Mouse (Mus musculus) intestine, embryonic 15.5 days (tissue): Measurements from ENCODE around the gene Krt79. TPM values are rescaled to one million over a fixed set of nuclear protein-coding genes. Genes with fewer than 3 reads are reported as not detected.

Experiments
- ATAC-seq: fragments of 200-750 bp; cut with Nextera tagmentation; 2 replicates; pipeline ENCODE4 v1.8.0; 2017; ENCODE audit warnings: moderate TSS enrichment, moderate library complexity
- H3K27ac ChIP-seq: fragments of 300-500 bp; sonication (generic); 2 replicates; pipeline ENCODE4 v1.5.1; 2015; ENCODE audit warnings: mild to moderate bottlenecking, inconsistent platforms
- H3K27me3 ChIP-seq: fragments of 300-500 bp; sonication (generic); replicated peaks from 2 replicates; pipeline ENCODE4 v1.6.1; 2015; ENCODE audit warnings: inconsistent platforms
- H3K36me3 ChIP-seq: fragments of 300-500 bp; sonication (generic); 2 replicates; pipeline ENCODE4 v1.6.1; 2015; ENCODE audit warnings: inconsistent platforms
- H3K4me1 ChIP-seq: fragments of 300-500 bp; sonication (generic); replicated peaks from 2 replicates; pipeline ENCODE4 v1.6.1; 2015; ENCODE audit warnings: inconsistent platforms
- H3K4me2 ChIP-seq: fragments of 300-500 bp; sonication (generic); replicated peaks from 2 replicates; pipeline ENCODE4 v1.6.1; 2015; ENCODE audit warnings: mild to moderate bottlenecking, inconsistent platforms
- H3K4me3 ChIP-seq: fragments of 300-500 bp; sonication (generic); replicated peaks from 2 replicates; pipeline ENCODE4 v1.5.1; 2015; ENCODE audit warnings: inconsistent platforms
- H3K9ac ChIP-seq: fragments of 300-500 bp; sonication (generic); 2 replicates; pipeline ENCODE4 v1.6.1; 2015; ENCODE audit warnings: inconsistent platforms
- H3K9me3 ChIP-seq: fragments of 300-500 bp; sonication (generic); 2 replicates; pipeline ENCODE4 v1.6.1; 2016; ENCODE audit warnings: inconsistent platforms
- WGBS: fragments of 180-500 bp; shearing (Covaris S2); methylation state at CpG from one replicate; pipeline ENCODE4 v1.1.7; 2015; 5-methylcytosine and 5-hydroxymethylcytosine counted together
- polyA plus RNA-seq: library from polyadenylated mRNA; unstranded; fragments of >200 nt; fragmentation: Nextera tagmentation; extraction: Ambion mirVana; gene quantifications from 2 replicates; pipeline ENCODE4 v1.2.1, GENCODE M21; 2015

The Krt79 gene
- polyA plus RNA-seq, 1 experiment from 2014 or later: 0.13 TPM

DNA sequence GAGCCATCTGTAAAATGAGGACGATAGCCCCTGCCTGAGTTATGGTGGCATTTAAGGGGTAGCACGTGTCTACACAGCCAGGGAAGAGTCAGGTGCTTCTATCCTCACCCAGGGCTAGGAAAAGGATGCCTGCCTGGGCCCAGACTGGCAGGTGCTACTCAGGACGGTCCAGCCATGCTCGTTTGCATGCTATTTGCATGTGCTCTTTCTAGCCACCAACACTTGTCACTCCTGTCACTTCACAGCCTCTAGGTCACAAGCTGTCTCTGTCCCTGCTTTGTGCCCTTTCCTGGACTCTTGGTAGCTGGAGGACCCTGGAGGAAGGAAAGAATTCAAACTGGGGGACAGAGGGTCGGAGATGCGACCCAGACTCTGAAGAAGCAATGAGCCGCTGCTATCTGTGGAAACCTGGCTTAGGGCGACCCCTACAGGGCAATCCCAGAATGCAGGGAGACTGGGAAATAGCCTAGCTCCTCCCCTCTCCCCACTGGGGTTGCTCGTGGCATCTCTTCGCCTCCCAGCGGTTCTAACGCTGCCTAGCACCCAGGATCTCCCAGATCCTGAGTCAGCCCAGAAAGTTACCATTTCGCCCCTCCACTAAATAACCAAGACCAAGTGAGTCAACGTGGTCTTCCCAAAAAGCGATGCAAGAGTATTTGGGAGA, 33.4 kb upstream of the Krt79 start:
- H3K36me3 ChIP-seq: no peaks in the 10 kb centered on the region
- H3K4me3 ChIP-seq: no peak overlapping the region
- WGBS: 15% methylated on average over 15 of the region's 15 CpGs
- peaks cover 46% of the 10 kb centered on the region for H3K4me1 ChIP-seq
- no peaks in the 10 kb centered on the region for H3K27me3 ChIP-seq
- peak overlapping the region; percentile 33; the same call in 1 of the 2 replicates for H3K27ac ChIP-seq
- no peak overlapping the region for H3K9ac ChIP-seq
- ATAC-seq: no peak; the same call in 1 of the 2 replicates
- no peaks in the 10 kb centered on the region for H3K9me3 ChIP-seq
- 0 out of 2 replicates have a peak overlapping the region, but pooled peaks have one; percentile 22 for H3K4me2 ChIP-seq

- no peak overlapping the region for H3K9ac ChIP-seq
- peak overlapping the region; percentile 2; the same call in 1 of the 2 replicates for H3K27ac ChIP-seq
- ATAC-seq: no peak
- no peak overlapping the region for H3K4me3 ChIP-seq
- no peaks in the 10 kb centered on the region for H3K36me3 ChIP-seq
- H3K4me2 ChIP-seq: no peak overlapping the region
- H3K4me1 ChIP-seq: peaks cover 19% of the 10 kb centered on the region
- no peaks in the 10 kb centered on the region for H3K9me3 ChIP-seq
- 9% methylated on average over 3 of the region's 6 CpGs for WGBS
- no peaks in the 10 kb centered on the region for H3K27me3 ChIP-seq
These were observed 30.4 kb upstream of the Krt79 start for GRCm38 (mm10) chr15:101970536-101970935.

GRCm38 (mm10) chr15:101966808-101967207, 26.7 kb upstream of the Krt79 start:
- 72% methylated on average over 8 of the region's 8 CpGs for WGBS
- no peaks in the 10 kb centered on the region for H3K36me3 ChIP-seq
- no peak overlapping the region for H3K9ac ChIP-seq
- no peak overlapping the region for H3K4me3 ChIP-seq
- no peaks in the 10 kb centered on the region for H3K27me3 ChIP-seq
- 0 out of 2 replicates have a peak, but pooled peaks cover 3% of the 10 kb centered on the region for H3K4me1 ChIP-seq
- ATAC-seq: 0 out of 2 replicates have a peak, but pooled peaks have one; percentile 35
- no peak overlapping the region for H3K27ac ChIP-seq
- H3K4me2 ChIP-seq: no peak overlapping the region
- no peaks in the 10 kb centered on the region for H3K9me3 ChIP-seq

DNA sequence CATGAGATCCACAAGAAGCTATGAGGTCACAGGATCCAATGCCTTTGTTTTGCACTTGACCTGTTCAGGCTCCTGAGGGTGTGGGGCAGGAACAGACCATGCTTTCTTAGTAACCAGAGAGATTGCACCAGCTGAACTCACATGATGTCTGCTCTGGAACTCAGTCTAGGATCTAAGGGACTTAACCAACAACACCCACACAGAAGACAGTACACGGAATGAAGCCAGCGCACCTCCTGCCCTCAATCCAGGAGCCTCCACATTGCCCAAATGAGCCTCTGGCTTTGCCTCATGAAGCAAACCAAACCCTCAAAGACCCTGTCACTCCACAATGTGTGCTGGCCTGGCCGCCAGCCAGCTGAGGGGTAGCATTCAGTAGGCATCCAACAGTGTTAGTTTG, 18.8 kb upstream of the Krt79 start:
- H3K4me3 ChIP-seq: no peak overlapping the region
- H3K36me3 ChIP-seq: no peaks in the 10 kb centered on the region
- 91% methylated on average over 3 of the region's 3 CpGs for WGBS
- no peak for ATAC-seq
- no peak overlapping the region for H3K9ac ChIP-seq
- H3K4me1 ChIP-seq: no peaks in the 10 kb centered on the region
- no peaks in the 10 kb centered on the region for H3K9me3 ChIP-seq
- no peaks in the 10 kb centered on the region for H3K27me3 ChIP-seq
- no peak overlapping the region for H3K27ac ChIP-seq
- H3K4me2 ChIP-seq: no peak overlapping the region

GRCm38 (mm10) chr15:101954187-101954586, 14.1 kb upstream of the Krt79 start, which contains the start of gene Krt78:
TSS of gene Krt78 (minus strand) at chr15:101954287.
- H3K27ac ChIP-seq: no peak within 1 kb of the TSS
- no peaks in the 10 kb centered on the region for H3K27me3 ChIP-seq
- H3K4me3 ChIP-seq: no peak within 1 kb of the TSS
- H3K9ac ChIP-seq: no peak within 1 kb of the TSS
- no peaks in the 10 kb centered on the region for H3K9me3 ChIP-seq
- H3K4me1 ChIP-seq: peaks cover 4% of the 10 kb centered on the region; the same call in 1 of the 2 replicates
- 82% methylated on average over 9 of the region's 9 CpGs for WGBS
- H3K4me2 ChIP-seq: no peak within 1 kb of the TSS
- ATAC-seq: no peak
- H3K36me3 ChIP-seq: no peaks in the 10 kb centered on the region

DNA sequence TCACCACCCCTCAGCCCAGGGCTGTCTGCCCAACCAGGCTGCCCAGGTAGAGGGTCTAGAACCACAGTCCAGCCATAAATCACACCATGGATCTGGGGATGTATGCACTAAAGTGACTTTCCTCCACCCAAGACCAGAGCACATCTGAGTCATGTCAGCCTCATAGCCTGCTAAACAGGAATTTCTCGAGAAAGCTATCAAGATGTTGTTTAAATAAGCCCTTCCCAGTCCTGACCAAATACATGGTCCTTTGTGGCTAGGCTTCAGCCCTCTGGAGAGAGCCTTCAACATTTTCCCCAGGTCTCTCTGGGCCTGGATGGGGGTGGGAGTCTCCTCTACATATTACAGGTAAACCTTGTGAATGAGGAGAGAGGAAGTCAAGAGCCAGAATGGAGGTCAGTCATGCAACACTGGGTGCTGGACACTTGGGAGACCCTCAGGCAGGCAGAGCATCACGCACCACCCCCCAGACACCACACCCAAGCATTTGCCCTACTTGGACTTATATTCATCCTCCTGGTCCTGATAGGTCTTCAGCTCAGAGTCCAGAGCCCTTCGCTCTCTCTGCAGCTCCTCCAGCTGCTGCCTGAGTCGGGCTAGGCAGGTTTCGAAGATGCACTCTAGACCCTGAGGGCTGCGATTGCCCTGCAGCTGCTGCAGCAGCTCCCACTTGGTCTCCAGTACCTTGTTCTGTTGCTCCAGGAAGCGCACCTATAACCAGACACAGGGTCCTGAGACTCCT, 12.8 kb upstream of the Krt79 start:
- peak; percentile 68 for ATAC-seq
- Histone ChIP-seq H3K27ac (no peak overlapping the region), H3K9me3 (no peaks in the 10 kb centered on the region), H3K4me2 (no peak overlapping the region), H3K27me3 (no peaks in the 10 kb centered on the region), H3K4me3 (no peak overlapping the region), H3K9ac (no peak overlapping the region), H3K4me1 (peaks cover 4% of the 10 kb centered on the region; the same call in 1 of the 2 replicates), H3K36me3 (no peaks in the 10 kb centered on the region)
- WGBS: 74% methylated on average over 7 of the region's 7 CpGs

- Histone ChIP-seq H3K36me3 (no peaks in the 10 kb centered on the region), H3K9me3 (no peaks in the 10 kb centered on the region), H3K9ac (no peak overlapping the region), H3K4me3 (no peak overlapping the region), H3K27me3 (no peaks in the 10 kb centered on the region), H3K27ac (no peak overlapping the region), H3K4me1 (no peaks in the 10 kb centered on the region), H3K4me2 (no peak overlapping the region)
- ATAC-seq: no peak
- WGBS: 86% methylated on average over 1 of the region's 1 CpGs
These were observed 5.3 kb upstream of the Krt79 start for GRCm38 (mm10) chr15:101945430-101945829.

- H3K4me1 ChIP-seq: no peaks in the 10 kb centered on the region
- H3K27ac ChIP-seq: no peak overlapping the region
- no peaks in the 10 kb centered on the region for H3K27me3 ChIP-seq
- H3K36me3 ChIP-seq: no peaks in the 10 kb centered on the region
- H3K9ac ChIP-seq: no peak overlapping the region
- 43% methylated on average over 8 of the region's 8 CpGs for WGBS
- no peak for ATAC-seq
- no peak overlapping the region for H3K4me2 ChIP-seq
- H3K9me3 ChIP-seq: no peaks in the 10 kb centered on the region
- no peak overlapping the region for H3K4me3 ChIP-seq
These were observed 1.8 kb upstream of the Krt79 start for GRCm38 (mm10) chr15:101941948-101942347.

DNA sequence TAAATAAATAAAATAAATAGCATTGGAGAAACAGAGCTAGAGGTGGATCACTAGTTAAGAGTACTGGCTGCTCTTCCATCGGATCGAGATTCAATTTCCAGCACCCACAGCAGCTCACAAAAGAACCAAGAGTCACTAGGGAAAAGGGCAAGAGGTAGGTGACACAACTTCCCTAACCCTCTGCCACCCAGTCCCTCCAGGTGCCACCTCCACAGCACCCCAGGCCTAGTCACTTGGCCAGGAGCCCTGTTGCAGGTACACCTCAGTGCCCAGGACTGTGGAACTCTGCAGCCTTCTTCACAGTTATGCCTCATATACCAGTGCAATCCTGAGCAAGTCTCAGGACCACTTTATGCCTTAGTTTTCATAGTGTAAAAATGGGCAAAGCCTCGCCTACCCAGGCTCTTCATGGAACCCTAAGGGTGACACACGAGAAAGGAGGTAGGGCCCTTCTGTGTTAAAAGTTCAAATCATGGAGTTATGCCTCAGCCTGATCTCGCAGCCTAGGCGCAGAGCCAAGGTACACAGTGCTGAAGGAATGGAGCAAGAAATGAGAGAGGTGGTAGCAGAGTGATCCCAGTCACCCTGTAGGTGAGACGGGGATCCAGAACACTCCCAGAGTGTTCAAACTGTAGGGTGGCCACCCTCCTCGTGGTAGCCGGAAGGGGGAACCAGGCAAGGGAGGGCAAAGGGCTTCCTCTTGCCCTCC, 1.4 kb downstream of the Krt79 start:
- ATAC-seq: no peak
- WGBS: 85% methylated on average over 9 of the region's 9 CpGs
- H3K27me3 ChIP-seq: no peaks in the 10 kb centered on the region
- no peaks in the 10 kb centered on the region for H3K36me3 ChIP-seq
- H3K9me3 ChIP-seq: no peaks in the 10 kb centered on the region
- no peak overlapping the region for H3K9ac ChIP-seq
- no peak overlapping the region for H3K4me3 ChIP-seq
- no peaks in the 10 kb centered on the region for H3K4me1 ChIP-seq
- no peak overlapping the region for H3K4me2 ChIP-seq
- H3K27ac ChIP-seq: no peak overlapping the region

- no peak overlapping the region for H3K4me3 ChIP-seq
- H3K9ac ChIP-seq: no peak overlapping the region
- peaks cover 11% of the 10 kb centered on the region; the same call in 1 of the 2 replicates for H3K27me3 ChIP-seq
- no peak for ATAC-seq
- 79% methylated on average over 6 of the region's 6 CpGs for WGBS
- no peak overlapping the region for H3K4me2 ChIP-seq
- no peaks in the 10 kb centered on the region for H3K36me3 ChIP-seq
- no peaks in the 10 kb centered on the region for H3K9me3 ChIP-seq
- no peak overlapping the region for H3K27ac ChIP-seq
- peaks cover 14% of the 10 kb centered on the region for H3K4me1 ChIP-seq
These were observed 7.1 kb downstream of the Krt79 start for GRCm38 (mm10) chr15:101933024-101933423.

DNA sequence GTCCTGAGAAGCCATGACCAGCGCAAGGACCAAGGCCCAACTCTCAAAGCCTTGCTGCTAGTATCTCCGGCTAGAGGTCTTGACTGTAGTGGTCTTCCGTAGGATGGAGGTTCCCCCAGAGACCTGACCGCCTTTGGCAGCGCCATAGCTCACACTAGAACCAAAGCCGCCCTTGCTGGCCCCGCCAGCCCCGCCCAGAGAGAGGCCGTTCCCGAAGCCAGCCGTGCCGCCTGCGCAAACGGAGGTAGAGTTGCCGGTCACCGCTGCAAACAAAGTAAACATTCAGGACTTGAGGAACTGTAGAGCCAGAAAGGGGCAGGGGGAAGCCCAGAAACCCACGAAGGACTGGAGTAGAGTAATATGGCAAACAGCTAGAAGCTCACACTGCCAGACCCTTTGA, 10.5 kb downstream of the Krt79 start:
- H3K4me2 ChIP-seq: peak overlapping the region; percentile 55
- no peaks in the 10 kb centered on the region for H3K36me3 ChIP-seq
- no peak overlapping the region for H3K9ac ChIP-seq
- peaks cover 17% of the 10 kb centered on the region for H3K4me1 ChIP-seq
- H3K4me3 ChIP-seq: peak overlapping the region; percentile 15
- peaks cover 11% of the 10 kb centered on the region; the same call in 1 of the 2 replicates for H3K27me3 ChIP-seq
- peak; percentile 67; the same call in 1 of the 2 replicates for ATAC-seq
- H3K27ac ChIP-seq: no peak overlapping the region
- H3K9me3 ChIP-seq: no peaks in the 10 kb centered on the region
- WGBS: 4% methylated on average over 17 of the region's 17 CpGs

GRCm38 (mm10) chr15:101929087-101929486, 11.0 kb downstream of the Krt79 start:
- Histone ChIP-seq H3K4me2 (peak overlapping the region; percentile 55), H3K4me1 (peaks cover 19% of the 10 kb centered on the region), H3K27ac (no peak overlapping the region), H3K4me3 (peak overlapping the region; percentile 15; the same call in 1 of the 2 replicates), H3K36me3 (no peaks in the 10 kb centered on the region), H3K27me3 (peaks cover 11% of the 10 kb centered on the region; the same call in 1 of the 2 replicates), H3K9ac (no peak overlapping the region), H3K9me3 (no peaks in the 10 kb centered on the region)
- peak; percentile 43; the same call in 1 of the 2 replicates for ATAC-seq
- WGBS: 21% methylated on average over 9 of the region's 9 CpGs
